Mouse (Mus musculus) heart, postnatal 4 days (tissue): ENCODE measurements around the gene Lta. TPM values are rescaled to one million over a fixed set of nuclear protein-coding genes. Genes with fewer than 3 reads are reported as not detected.

Experiments
- DNase-seq: peaks from one replicate; pipeline ENCODE4 v3.0.0; 2021
- microRNA-seq, 2 experiments: library from miRNA; unstranded; fragments of <30 nt; microRNA quantifications; one replicate each; pipeline ENCODE4 v1.2.0; 2021 to 2022
- total RNA-seq, 2 experiments: library from RNA; stranded (reverse); gene quantifications; 2 replicates each; pipeline ENCODE4 v1.2.3; 2021

The Lta gene
- total RNA-seq, 2 experiments from 2014 or later, result 0.26 to 0.32 TPM

- DNase-seq, result no peak
Measured at GRCm38 (mm10) chr17:35157254-35157653, 47.9 kb downstream of the Lta start.

- no peak for DNase-seq
Measured at GRCm38 (mm10) chr17:35156461-35157200, 48.5 kb downstream of the Lta start.

GRCm38 (mm10) chr17:35155451-35155850, 49.7 kb downstream of the Lta start:
- DNase-seq, result no peak

GRCm38 (mm10) chr17:35154616-35155015, 50.5 kb downstream of the Lta start:
- DNase-seq, result no peak

- no peak for DNase-seq
Measured at GRCm38 (mm10) chr17:35153931-35154330, 51.2 kb downstream of the Lta start.

Small RNA genes lying within 50 kb of the gene (microRNA-seq; reads per million reads assigned to microRNA genes)
- gene Mir6973a, result 0 reads per million in 2 experiments
- 0 reads per million in 2 experiments for gene Mir6974
- gene Mir6975, result 2.9 to 3.1 reads per million in 2 experiments
- 1.2 to 1.4 reads per million in 2 experiments for gene Mir8094

Other genes starting within 250 kb of the Lta start
- 1 to 10 TPM; 4.8 to 5.2 TPM for gene Hspa1b, start 246.1 kb downstream of the Lta start, total RNA-seq
- not detected for gene Gm20481, start 235.4 kb downstream of the Lta start, total RNA-seq
- 1 to 10 TPM; 2.6 to 2.9 TPM for gene Hspa1a, start 233.2 kb downstream of the Lta start, total RNA-seq
- gene Hspa1l, start 232.6 kb downstream of the Lta start, total RNA-seq, result 1 to 10 TPM; 5.3 to 6.6 TPM
- gene Lsm2, start 223.5 kb downstream of the Lta start, total RNA-seq, result 10 to 100 TPM; 52.2 to 55.0 TPM
- gene Vars, start 204.4 kb downstream of the Lta start, total RNA-seq, result 10 to 100 TPM; 46.7 to 49.0 TPM
- 1 to 10 TPM; 1.6 to 1.8 TPM for gene Vwa7, start 188.8 kb downstream of the Lta start, total RNA-seq
- gene Sapcd1, start 177.3 kb downstream of the Lta start, total RNA-seq, result 1 to 10 TPM in 1 of 2 experiments, under 1 TPM in 1; 0.74 to 1.3 TPM
- gene Msh5, start 158.6 kb downstream of the Lta start, total RNA-seq, result 1 to 10 TPM; 4.0 to 6.5 TPM
- 100 to 1,000 TPM; 166 to 167 TPM for gene Clic1, start 155.4 kb downstream of the Lta start, total RNA-seq
- gene Ddah2, start 146.3 kb downstream of the Lta start, total RNA-seq, result 100 to 1,000 TPM; 104 to 106 TPM
- gene Ly6g6c, start 140.0 kb downstream of the Lta start, total RNA-seq, result not detected
- gene Mpig6b, start 139.2 kb downstream of the Lta start, total RNA-seq, result under 1 TPM in 1 of 2 experiments, not detected in 1; 0.47 TPM
- gene Ly6g6e, start 128.4 kb downstream of the Lta start, total RNA-seq, result not detected
- 1 to 10 TPM; 1.6 to 2.4 TPM for gene Ly6g6d, start 127.3 kb downstream of the Lta start, total RNA-seq
- not detected for gene Ly6g6f, start 119.7 kb downstream of the Lta start, total RNA-seq
- gene Abhd16a, start 116.1 kb downstream of the Lta start, total RNA-seq, result 10 to 100 TPM; 50.6 to 53.5 TPM
- not detected for gene Ly6g5c, start 97.1 kb downstream of the Lta start, total RNA-seq
- under 1 TPM; 0.52 to 0.62 TPM for gene Ly6g5b, start 89.9 kb downstream of the Lta start, total RNA-seq
- 1 to 10 TPM; 6.0 to 6.2 TPM for gene Gpank1, start 83.9 kb downstream of the Lta start, total RNA-seq
- gene Csnk2b, start 83.3 kb downstream of the Lta start, total RNA-seq, result 100 to 1,000 TPM; 189 to 196 TPM
- 10 to 100 TPM; 26.6 to 27.3 TPM for gene D17H6S53E, start 79.0 kb downstream of the Lta start, total RNA-seq
- not detected for gene Apom, start 73.3 kb downstream of the Lta start, total RNA-seq
- 100 to 1,000 TPM; 318 to 321 TPM for gene Bag6, start 70.2 kb downstream of the Lta start, total RNA-seq
- gene Prrc2a, start 40.5 kb downstream of the Lta start, total RNA-seq, result 100 to 1,000 TPM; 248 to 251 TPM
- 1 to 10 TPM; 2.9 to 3.4 TPM for gene Aif1, start 29.3 kb downstream of the Lta start, total RNA-seq
- gene Lst1, start 16.9 kb downstream of the Lta start, total RNA-seq, result 1 to 10 TPM; 4.2 to 4.8 TPM
- 1 to 10 TPM in 1 of 2 experiments, under 1 TPM in 1; 0.81 to 1.0 TPM for gene Ltb, start 10.9 kb downstream of the Lta start, total RNA-seq
- 1 to 10 TPM in 1 of 2 experiments, under 1 TPM in 1; 0.76 to 1.3 TPM for gene Tnf, start 3.3 kb downstream of the Lta start, total RNA-seq
- under 1 TPM in 1 of 2 experiments, not detected in 1; 0.52 TPM for gene Gm16181, start 15.5 kb upstream of the Lta start, total RNA-seq
- gene Atp6v1g2, start 28.3 kb upstream of the Lta start, total RNA-seq, result 1 to 10 TPM; 8.0 to 9.3 TPM
- 10 to 100 TPM; 10.8 to 11.0 TPM for gene Nfkbil1, start 30.4 kb upstream of the Lta start, total RNA-seq
- 100 to 1,000 TPM; 221 to 230 TPM for gene Ddx39b, start 36.4 kb upstream of the Lta start, total RNA-seq
- 10 to 100 TPM; 45.9 to 50.4 TPM for gene H2-D1, start 57.4 kb upstream of the Lta start, total RNA-seq
- gene H2-Q1, start 115.1 kb upstream of the Lta start, total RNA-seq, result under 1 TPM; 0.43 to 0.55 TPM
- gene H2-Q2, start 136.9 kb upstream of the Lta start, total RNA-seq, result under 1 TPM; 0.64 to 0.77 TPM
- gene H2-Q4, start 174.3 kb upstream of the Lta start, total RNA-seq, result 1 to 10 TPM; 8.0 TPM
- gene H2-Q6, start 219.5 kb upstream of the Lta start, total RNA-seq, result under 1 TPM; 0.21 to 0.52 TPM
- under 1 TPM; 0.69 to 0.92 TPM for gene H2-Q7, start 233.8 kb upstream of the Lta start, total RNA-seq